Mouse (Mus musculus) heart, adult 2 months (tissue): ENCODE results near the gene Nhp2. TPM values are rescaled to one million over a fixed set of nuclear protein-coding genes. Genes with fewer than 3 reads are reported as not detected.

Experiments used
- DNase-seq, 2 experiments: peaks; one replicate each; pipeline ENCODE4 v3.0.0; 2021
- H3K27ac ChIP-seq: fragments of 200-600 bp; 2 replicates; pipeline ENCODE4 v1.8.1; 2022
- H3K27me3 ChIP-seq: fragments of 200-500 bp; 2 replicates; pipeline ENCODE4 v1.6.1; 2012; ENCODE audit warnings: mild to moderate bottlenecking, low read length, inconsistent platforms, mixed read lengths; ENCODE audit not compliant: control insufficient read depth, insufficient read depth
- H3K36me3 ChIP-seq: fragments of 200-500 bp; 2 replicates; pipeline ENCODE4 v1.6.1; 2012; ENCODE audit warnings: low read length, inconsistent platforms; ENCODE audit not compliant: control insufficient read depth, insufficient read depth
- H3K4me1 ChIP-seq: fragments of 200-500 bp; 2 replicates; pipeline ENCODE4 v1.6.1; 2011; ENCODE audit warnings: low read length; ENCODE audit not compliant: control insufficient read depth, insufficient read depth
- H3K4me3 ChIP-seq: fragments of 200-600 bp; 2 replicates; pipeline ENCODE4 v1.8.1; 2022
- H3K79me2 ChIP-seq: fragments of 200-500 bp; replicated peaks from 2 replicates; pipeline ENCODE4 v1.6.1; 2012; ENCODE audit warnings: mild to moderate bottlenecking, inconsistent platforms, low read length, moderate library complexity, mixed read lengths; ENCODE audit not compliant: control insufficient read depth, insufficient read depth
- H3K9ac ChIP-seq: fragments of 200-500 bp; 2 replicates; pipeline ENCODE4 v1.6.1; 2012; ENCODE audit warnings: low read depth, mild to moderate bottlenecking, control low read depth, inconsistent platforms, low read length, mixed read lengths
- CTCF ChIP-seq: fragments of 200-600 bp; IDR thresholded peaks from 2 replicates; pipeline ENCODE4 v1.8.1; 2022; ENCODE audit warnings: antibody characterized with exemption, mild to moderate bottlenecking, moderate library complexity
- EP300 ChIP-seq: fragments of 200-500 bp; IDR thresholded peaks from 2 replicates; pipeline ENCODE4 v1.6.1; 2011; ENCODE audit warnings: low read depth, low read length, control low read depth; ENCODE audit not compliant: insufficient read depth
- POLR2A ChIP-seq: fragments of 200-500 bp; IDR thresholded peaks from 2 replicates; pipeline ENCODE4 v1.6.1; 2011; ENCODE audit warnings: mild to moderate bottlenecking, low read depth, low read length, control low read depth; ENCODE audit not compliant: insufficient read depth
- WGBS: fragments of 180-500 bp; shearing (Covaris S2); methylation state at CpG from one replicate; pipeline ENCODE4 v1.1.7; 2018; 5-methylcytosine and 5-hydroxymethylcytosine counted together
- intact Hi-C: fragments of 180-260 bp; cut with DNase I; formaldehyde crosslinking; loops from one replicate; pipeline ENCODE4 v1.15.1; 2025
- polyA plus RNA-seq: library from polyadenylated mRNA; depleted of rRNA; stranded (reverse); fragments of >200 nt; gene quantifications from 2 replicates; pipeline ENCODE4 v1.2.3, GENCODE M21; 2012; rRNA removed
- total RNA-seq, 2 experiments: library from RNA; stranded (reverse); gene quantifications; 2 replicates each; pipeline ENCODE4 v1.2.3; 2021

Nhp2 gene
- total and polyA plus RNA-seq, 3 experiments, result 18.4 to 24.8 (median 19.0) TPM

DNA sequence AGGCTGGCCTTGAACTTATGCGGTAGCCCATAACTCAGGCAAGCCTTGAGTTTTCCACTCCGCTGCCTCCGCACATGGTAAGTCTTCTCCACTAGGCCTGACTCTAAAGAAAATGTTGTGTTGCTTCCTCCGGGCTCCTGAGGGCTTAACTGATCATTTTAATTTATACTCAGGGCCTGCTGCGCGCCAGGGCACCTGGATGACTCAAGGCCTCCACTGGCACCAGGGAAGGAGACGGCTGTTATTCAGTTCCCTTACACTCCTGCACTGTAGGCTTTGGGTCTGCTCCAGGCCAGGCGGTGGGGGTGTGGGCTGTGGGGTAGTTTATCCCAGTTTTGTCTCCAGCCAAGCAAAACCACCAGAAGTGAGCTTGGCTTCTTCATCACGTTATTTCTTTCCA, 53.8 kb downstream of the Nhp2 start:
- no peak for TF ChIP-seq POLR2A
- TF ChIP-seq EP300, result no peak
- TF ChIP-seq CTCF, result no peak
- Histone ChIP-seq H3K36me3 (no peaks in the 10 kb centered on the region), H3K9ac (no peak overlapping the region), H3K27ac (no peak overlapping the region), H3K27me3 (no peaks in the 10 kb centered on the region), H3K79me2 (no peaks in the 10 kb centered on the region), H3K4me3 (no peak overlapping the region), H3K4me1 (no peaks in the 10 kb centered on the region; the same call in 1 of the 2 replicates)
- DNase-seq, result no peak
- 77% methylated on average over 9 of the region's 9 CpGs for WGBS
- intact Hi-C loops, result no loop called here

Other genes starting within 250 kb of the Nhp2 start
- 1 to 10 TPM; 6.9 to 8.9 TPM for gene Phykpl, start 35.0 kb upstream of the Nhp2 start, total RNA-seq
- gene Phykpl, start 35.0 kb upstream of the Nhp2 start, polyA plus RNA-seq, result 16.8 and 17.0 TPM in 2 replicates
- gene Hnrnpab, start 12.9 kb upstream of the Nhp2 start, total RNA-seq, result 100 to 1,000 TPM; 132 to 145 TPM
- 68.4 and 71.5 TPM in 2 replicates for gene Hnrnpab, start 12.9 kb upstream of the Nhp2 start, polyA plus RNA-seq
- 10 to 100 TPM; 14.0 to 15.0 TPM for gene Rmnd5b, start 16.2 kb downstream of the Nhp2 start, total RNA-seq
- 24.8 and 32.8 TPM in 2 replicates for gene Rmnd5b, start 16.2 kb downstream of the Nhp2 start, polyA plus RNA-seq
- gene N4bp3, start 31.1 kb downstream of the Nhp2 start, total RNA-seq, result 10 to 100 TPM; 10.2 to 10.7 TPM
- 8.2 and 8.6 TPM in 2 replicates for gene N4bp3, start 31.1 kb downstream of the Nhp2 start, polyA plus RNA-seq
- under 1 TPM; 0.60 to 0.68 TPM for gene D930048N14Rik, start 31.2 kb downstream of the Nhp2 start, total RNA-seq
- 3.7 and 5.0 TPM in 2 replicates for gene D930048N14Rik, start 31.2 kb downstream of the Nhp2 start, polyA plus RNA-seq
- 10 to 100 TPM; 41.7 to 42.3 TPM for gene 0610009B22Rik, start 69.1 kb downstream of the Nhp2 start, total RNA-seq
- gene 0610009B22Rik, start 69.1 kb downstream of the Nhp2 start, polyA plus RNA-seq, result 25.1 and 40.7 TPM in 2 replicates
- gene Sec24a, start 143.9 kb downstream of the Nhp2 start, total RNA-seq, result 10 to 100 TPM; 15.3 to 16.6 TPM
- 9.3 and 12.3 TPM in 2 replicates for gene Sec24a, start 143.9 kb downstream of the Nhp2 start, polyA plus RNA-seq
- 100 to 1,000 TPM; 123 to 149 TPM for gene Sar1b, start 144.0 kb downstream of the Nhp2 start, total RNA-seq
- gene Sar1b, start 144.0 kb downstream of the Nhp2 start, polyA plus RNA-seq, result 64.2 and 131 TPM in 2 replicates
- 10 to 100 TPM; 11.3 to 12.4 TPM for gene Jade2, start 237.9 kb downstream of the Nhp2 start, total RNA-seq
- 6.5 and 7.3 TPM in 2 replicates for gene Jade2, start 237.9 kb downstream of the Nhp2 start, polyA plus RNA-seq